In the genomic region with DNA sequence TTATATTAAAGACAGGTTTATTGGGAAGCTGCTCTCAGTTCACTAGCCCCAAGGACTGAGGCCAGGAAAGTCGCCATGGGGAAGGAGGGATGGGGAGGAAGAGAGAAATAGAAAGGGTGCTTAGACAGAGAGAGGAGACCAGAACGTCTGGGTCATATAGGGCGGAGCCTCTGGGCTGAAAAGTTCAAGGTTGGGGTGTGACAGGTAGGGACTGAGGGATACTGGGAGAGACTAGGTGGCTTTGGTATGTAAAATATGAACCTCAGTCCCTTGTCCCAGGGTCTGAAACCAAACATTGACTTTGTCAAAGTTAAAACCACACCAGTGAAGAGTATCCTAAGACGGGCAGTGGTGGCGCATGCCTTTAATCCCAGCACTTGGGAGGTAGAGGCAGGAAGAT, we compare ENCODE assay signal across 29 mouse cellular contexts. TPM values are rescaled to one million over a fixed set of nuclear protein-coding genes. Genes with fewer than 3 reads are reported as not detected.
DNase-seq lines count a peak whose midpoint lies in the region; ATAC-seq and TF ChIP-seq lines count a peak whose summit lies in the region.
"Had no signal": no experiment of that assay in that cellular context is flagged by ENCODE, and none has a peak within 500 bp of the region (broad histone marks: within the 10 kb centered on the region; RNA-seq: fewer than 3 reads in every experiment).

No protein-coding gene starts in this region.

- no peaks in the 10 kb centered on the region for H3K9me3 ChIP-seq in hindbrain, embryonic 10.5 days
- no peaks in the 10 kb centered on the region for H3K9me3 ChIP-seq in hindbrain, embryonic 13.5 days
- H3K9me3 ChIP-seq in ES-Bruce4 (replicated peaks; ENCODE audit: control insufficient read depth, insufficient read depth, low read length, poor library complexity, severe bottlenecking) (peaks cover 11% of the 10 kb centered on the region), ES-E14 (ENCODE audit: control insufficient read depth, insufficient read depth, low read depth, low read length) (no peaks in the 10 kb centered on the region)
- H3K9me3 ChIP-seq: embryonic facial prominence, embryonic 12.5 days; embryonic facial prominence, embryonic 15.5 days; forebrain, embryonic 12.5 days; heart, embryonic 10.5 days; heart, embryonic 13.5 days; hindbrain, embryonic 12.5 days; intestine, embryonic 15.5 days had no signal

- peaks cover 11% of the 10 kb centered on the region for H3K36me3 ChIP-seq in hindbrain, embryonic 10.5 days
- no peaks in the 10 kb centered on the region for H3K36me3 ChIP-seq in hindbrain, embryonic 13.5 days
- peaks cover 6% of the 10 kb centered on the region for H3K36me3 ChIP-seq in ES-Bruce4 (ENCODE audit: control insufficient read depth, insufficient read depth, low read length, poor library complexity, severe bottlenecking)
- peaks cover 2% of the 10 kb centered on the region; the same call in 1 of the 2 replicates for H3K36me3 ChIP-seq in ES-E14 (ENCODE audit: control insufficient read depth, insufficient read depth, low read length, poor library complexity, severe bottlenecking)
- H3K36me3 ChIP-seq: embryonic facial prominence, embryonic 15.5 days; hindbrain, embryonic 12.5 days; intestine, embryonic 15.5 days had no signal

- in situ Hi-C loops in ES-E14 (cut with MboI; ENCODE audit: low sequenced_read_pairs in 2 of 2, unreplicated experiment in 2 of 2): no loop called here

- no peak overlapping the region for H3K4me2 ChIP-seq in hindbrain, embryonic 13.5 days
- H3K4me2 ChIP-seq: embryonic facial prominence, embryonic 12.5 days; embryonic facial prominence, embryonic 15.5 days; forebrain, embryonic 12.5 days; heart, embryonic 13.5 days; hindbrain, embryonic 12.5 days; intestine, embryonic 15.5 days had no signal

- no peak for DNase-seq in hindbrain, embryonic 10.5 days (ENCODE audit: low spot score)
- DNase-seq in ES-E14 (ENCODE audit: low read depth, low spot score) (peak; percentile 31), ZHBTc4 (ENCODE audit: low read depth, low spot score) (peak; percentile 82)
- DNase-seq in kidney, postnatal 36 days: no peak
- no peak for DNase-seq in gastrocnemius, postnatal 4 days (ENCODE audit: low spot score in 2 of 2)
- DNase-seq: adrenal gland, postnatal 10 days; adrenal gland, postnatal 36 days; cerebellum, adult 18-20 months; cerebellum, adult 9-10 months; cerebellum, postnatal 14 days; gastrocnemius, postnatal 10 days; gastrocnemius, postnatal 36 days; heart, adult 18-20 months; heart, postnatal 14 days; heart, postnatal 4 days; kidney, adult 2 months had no signal

- no peak for TF ChIP-seq POLR2A in ES-Bruce4 (IDR thresholded peaks at IDR 0.05; ENCODE audit: insufficient read depth, low read length)

- ATAC-seq in hindbrain, embryonic 13.5 days (ENCODE audit: low FRiP score): no peak
- ATAC-seq: activated CD4-positive, CD25-positive, alpha-beta regulatory T cell, adult 4 months; CD4-positive, CD25-positive, alpha-beta regulatory T cell, adult 4 months; forebrain, embryonic 16.5 days; hindbrain, embryonic 16.5 days; intestine, embryonic 15.5 days had no signal

- peaks cover 34% of the 10 kb centered on the region for H3K4me1 ChIP-seq in hindbrain, embryonic 10.5 days (replicated peaks)
- H3K4me1 ChIP-seq in hindbrain, embryonic 13.5 days (replicated peaks): peaks cover 20% of the 10 kb centered on the region
- H3K4me1 ChIP-seq in ES-Bruce4 (ENCODE audit: control insufficient read depth, insufficient read depth, low read length): peaks cover 11% of the 10 kb centered on the region
- peaks cover 5 to 16% of the 10 kb centered on the region in 2 experiments for H3K4me1 ChIP-seq in ES-E14 (ENCODE audit: control insufficient read depth in 2 of 2, insufficient read depth in 2 of 2, low read length in 2 of 2, poor library complexity in 1 of 2)

- H3K9ac ChIP-seq in hindbrain, embryonic 13.5 days: no peak overlapping the region
- H3K9ac ChIP-seq in ES-Bruce4 (ENCODE audit: low read depth, poor library complexity, severe bottlenecking): no peak overlapping the region
- no peak overlapping the region for H3K9ac ChIP-seq in ES-E14 (ENCODE audit: insufficient read depth, low read depth, low read length, poor library complexity, severe bottlenecking)
- H3K9ac ChIP-seq: embryonic facial prominence, embryonic 12.5 days; embryonic facial prominence, embryonic 15.5 days; forebrain, embryonic 12.5 days; heart, embryonic 13.5 days; hindbrain, embryonic 12.5 days; intestine, embryonic 15.5 days had no signal

- H3K27me3 ChIP-seq in hindbrain, embryonic 10.5 days (ENCODE audit: insufficient read depth, poor library complexity, severe bottlenecking): no peaks in the 10 kb centered on the region
- no peaks in the 10 kb centered on the region for H3K27me3 ChIP-seq in hindbrain, embryonic 13.5 days
- no peaks in the 10 kb centered on the region for H3K27me3 ChIP-seq in ES-Bruce4 (ENCODE audit: control insufficient read depth, insufficient read depth, low read length, poor library complexity, severe bottlenecking)
- H3K27me3 ChIP-seq: embryonic facial prominence, embryonic 12.5 days; embryonic facial prominence, embryonic 15.5 days; forebrain, embryonic 12.5 days; heart, embryonic 13.5 days; hindbrain, embryonic 12.5 days; intestine, embryonic 15.5 days had no signal

- 89% methylated on average over 5 of the region's 5 CpGs for WGBS in hindbrain, embryonic 10.5 days
- 87% methylated on average over 5 of the region's 5 CpGs for WGBS in hindbrain, embryonic 13.5 days

- TF ChIP-seq CTCF in ES-Bruce4 (IDR thresholded peaks at IDR 0.05; ENCODE audit: low read depth, low read length): no peak

- TF ChIP-seq EP300 in ES-Bruce4 (IDR thresholded peaks at IDR 0.05; ENCODE audit: insufficient read depth, low read depth, low read length): peak; percentile 78

- peak overlapping the region; percentile 72; the same call in 1 of the 2 replicates for H3K27ac ChIP-seq in hindbrain, embryonic 10.5 days
- no peak overlapping the region for H3K27ac ChIP-seq in hindbrain, embryonic 13.5 days
- H3K27ac ChIP-seq in ES-Bruce4 (ENCODE audit: insufficient read depth, low read length) (peak overlapping the region; percentile 83), ES-E14 (ENCODE audit: insufficient read depth, low read depth, low read length, poor library complexity, severe bottlenecking) (peak overlapping the region; percentile 22; the same call in 1 of the 2 replicates)
- H3K27ac ChIP-seq: embryonic facial prominence, embryonic 12.5 days; embryonic facial prominence, embryonic 15.5 days; heart, embryonic 10.5 days; heart, embryonic 13.5 days; hindbrain, embryonic 12.5 days; intestine, embryonic 15.5 days had no signal

- H3K4me3 ChIP-seq in hindbrain, embryonic 10.5 days: no peak overlapping the region
- H3K4me3 ChIP-seq in hindbrain, embryonic 13.5 days: no peak overlapping the region
- H3K4me3 ChIP-seq in ES-Bruce4 (ENCODE audit: low read depth, low read length) (no peak overlapping the region; the same call in 1 of the 2 replicates), ES-E14 (ENCODE audit: insufficient read depth in 1 of 2, low read depth in 1 of 2, low read length in 2 of 2, poor library complexity in 1 of 2, severe bottlenecking in 1 of 2) (no peak overlapping the region)
- H3K4me3 ChIP-seq: embryonic facial prominence, embryonic 12.5 days; embryonic facial prominence, embryonic 15.5 days; forebrain, embryonic 12.5 days; heart, embryonic 10.5 days; heart, embryonic 13.5 days; hindbrain, embryonic 12.5 days; intestine, embryonic 15.5 days had no signal

TF ChIP-seq in ES-E14, 5 proteins besides CTCF, POLR2A, EP300 and RAD21:
- no peak for TF ChIP-seq HCFC1 (IDR thresholded peaks at IDR 0.05; ENCODE audit: borderline replicate concordance, insufficient read depth, low read length)
- no peak for TF ChIP-seq ZC3H11A (IDR thresholded peaks at IDR 0.05; ENCODE audit: borderline replicate concordance, low read depth, low read length)
- no peak for TF ChIP-seq MAFK (IDR thresholded peaks at IDR 0.05; ENCODE audit: insufficient read depth, low read depth, low read length)
- no peak for TF ChIP-seq CHD2 (IDR thresholded peaks at IDR 0.05; ENCODE audit: low read depth, low read length)
- TF ChIP-seq ZNF384 (IDR thresholded peaks at IDR 0.05; ENCODE audit: low read depth, low read length): no peak

RNA-seq across cellular contexts. Expression of a gene that starts 30.9 kb away (rescaled TPM):
- polyA plus RNA-seq in hindbrain, embryonic 10.5 days (2016; fragmentation: Nextera tagmentation; extraction: Ambion mirVana): 79.1 and 84.9 TPM in 2 replicates
- polyA plus RNA-seq in hindbrain, embryonic 13.5 days (2015; fragmentation: Nextera tagmentation; extraction: Ambion mirVana): 56.1 and 58.7 TPM in 2 replicates
- 79.9 and 89.5 TPM in 2 replicates for polyA plus RNA-seq in ES-Bruce4 (2011; ENCODE audit: insufficient read depth, insufficient read length, low read depth, missing spikeins)
- total RNA-seq in ES-E14 (2012; rRNA removed): 37.6 and 56.4 TPM in 2 replicates
- total RNA-seq in gastrocnemius, postnatal 4 days (2021): 10 to 100 TPM; 37.2 to 38.2 TPM

RNA-seq across cellular contexts. Expression of a gene that starts 59.2 kb away (rescaled TPM):
- 5.3 and 7.9 TPM in 2 replicates for polyA plus RNA-seq in hindbrain, embryonic 10.5 days (2016; fragmentation: Nextera tagmentation; extraction: Ambion mirVana)
- 7.4 and 7.6 TPM in 2 replicates for polyA plus RNA-seq in hindbrain, embryonic 13.5 days (2015; fragmentation: Nextera tagmentation; extraction: Ambion mirVana)
- 11.7 and 13.5 TPM in 2 replicates for polyA plus RNA-seq in ES-Bruce4 (2011; ENCODE audit: insufficient read depth, insufficient read length, low read depth, missing spikeins)
- total RNA-seq in ES-E14 (2012; rRNA removed): 11.3 and 18.6 TPM in 2 replicates
- 100 to 1,000 TPM in 1 of 2 experiments, 10 to 100 TPM in 1; 96.6 to 121 TPM for total RNA-seq in gastrocnemius, postnatal 4 days (2021)
- polyA plus RNA-seq: activated CD4-positive, CD25-positive, alpha-beta regulatory T cell, adult 4 months; CD4-positive, CD25-positive, alpha-beta regulatory T cell, adult 4 months had no signal

Comparison
In these comparisons a context has a peak if more than half of its experiments do, and no peak if none do; other contexts are left out.
1. DNase-seq: peak in ES-E14 (single experiment) and ZHBTc4 (single experiment); none in hindbrain, embryonic 10.5 days (single experiment), kidney, postnatal 36 days (0 of 2) and gastrocnemius, postnatal 4 days (0 of 2).